Mouse (Mus musculus): ENCODE data around the gene Becn1. TPM values are rescaled to one million over a fixed set of nuclear protein-coding genes. Genes with fewer than 3 reads are reported as not detected.
A peak's percentile ranks its signal among the peaks of the same experiment; 100 is the strongest.

Gene Becn1
- polyA plus RNA-seq, 1 experiment: 64.0 TPM

- peaks cover 2% of the 10 kb centered on the region for H3K36me3 ChIP-seq (ENCODE audit: control insufficient read depth, insufficient read depth, low read length)
- TF ChIP-seq CTCF (IDR thresholded peaks at IDR 0.05; ENCODE audit: extremely low read depth, insufficient read depth, insufficient read length, insufficient replicate concordance) (no peak), POLR2A (IDR thresholded peaks at IDR 0.05; ENCODE audit: low read depth, low read length) (no peak)
- no peak overlapping the region for H3K4me3 ChIP-seq (ENCODE audit: extremely low read depth, insufficient read depth, insufficient read length)
- peaks cover 9% of the 10 kb centered on the region; the same call in 1 of the 2 replicates for H3K4me1 ChIP-seq (ENCODE audit: control insufficient read depth, insufficient read depth, insufficient read length)
- WGBS: 68% methylated on average over 7 of the region's 7 CpGs
- H3K27me3 ChIP-seq (ENCODE audit: control insufficient read depth, insufficient read depth, low read length): no peaks in the 10 kb centered on the region
- H3K27ac ChIP-seq (ENCODE audit: insufficient read depth, low read length): no peak overlapping the region
- DNase-seq (ENCODE audit: low read depth in 1 of 2, low spot score in 2 of 2): no peak
Observed at GRCm38 (mm10) chr11:101280837-101281236, 21.2 kb downstream of the Becn1 start.

- DNase-seq (ENCODE audit: low read depth in 1 of 2, low spot score in 2 of 2): no peak
- TF ChIP-seq CTCF (IDR thresholded peaks at IDR 0.05; ENCODE audit: extremely low read depth, insufficient read depth, insufficient read length, insufficient replicate concordance): no peak
- no peak for TF ChIP-seq POLR2A (IDR thresholded peaks at IDR 0.05; ENCODE audit: low read depth, low read length)
- WGBS: 57% methylated on average over 14 of the region's 14 CpGs
- H3K27me3 ChIP-seq (ENCODE audit: control insufficient read depth, insufficient read depth, low read length): no peaks in the 10 kb centered on the region
- peaks cover 2% of the 10 kb centered on the region for H3K36me3 ChIP-seq (ENCODE audit: control insufficient read depth, insufficient read depth, low read length)
- peak overlapping the region; percentile 85 for H3K4me3 ChIP-seq (ENCODE audit: extremely low read depth, insufficient read depth, insufficient read length)
- no peak overlapping the region for H3K27ac ChIP-seq (ENCODE audit: insufficient read depth, low read length)
- peaks cover 9% of the 10 kb centered on the region; the same call in 1 of the 2 replicates for H3K4me1 ChIP-seq (ENCODE audit: control insufficient read depth, insufficient read depth, insufficient read length)
Observed at GRCm38 (mm10) chr11:101279193-101279569, 22.9 kb downstream of the Becn1 start.

GRCm38 (mm10) chr11:101278223-101279192 lies 23.6 kb downstream of the Becn1 start, which contains the start of the genes Cntd1 and Coa3:
TSS of gene Cntd1 (plus strand) at chr11:101279012.
TSS of gene Coa3 (minus strand) at chr11:101279114.
- DNase-seq (ENCODE audit: low read depth in 1 of 2, low spot score in 2 of 2): peak; percentile 57 to 84
- H3K27me3 ChIP-seq (ENCODE audit: control insufficient read depth, insufficient read depth, low read length): no peaks in the 10 kb centered on the region
- peaks cover 9% of the 10 kb centered on the region; the same call in 1 of the 2 replicates for H3K4me1 ChIP-seq (ENCODE audit: control insufficient read depth, insufficient read depth, insufficient read length)
- 5% methylated on average over 45 of the region's 45 CpGs for WGBS
- TF ChIP-seq POLR2A (IDR thresholded peaks at IDR 0.05; ENCODE audit: low read depth, low read length) (peak; percentile 52), CTCF (IDR thresholded peaks at IDR 0.05; ENCODE audit: extremely low read depth, insufficient read depth, insufficient read length, insufficient replicate concordance) (no peak)
- 0 out of 2 replicates have a peak within 1 kb of the TSS, but pooled peaks have one; percentile 24 for H3K27ac ChIP-seq (ENCODE audit: insufficient read depth, low read length)
- H3K4me3 ChIP-seq (ENCODE audit: extremely low read depth, insufficient read depth, insufficient read length): peak within 1 kb of the TSS; percentile 85
- peaks cover 2% of the 10 kb centered on the region for H3K36me3 ChIP-seq (ENCODE audit: control insufficient read depth, insufficient read depth, low read length)

- 51% methylated on average over 12 of the region's 12 CpGs for WGBS
- no peak for DNase-seq (ENCODE audit: low read depth in 1 of 2, low spot score in 2 of 2)
- Histone ChIP-seq H3K27me3 (ENCODE audit: control insufficient read depth, insufficient read depth, low read length) (no peaks in the 10 kb centered on the region), H3K36me3 (ENCODE audit: control insufficient read depth, insufficient read depth, low read length) (peaks cover 2% of the 10 kb centered on the region), H3K4me1 (ENCODE audit: control insufficient read depth, insufficient read depth, insufficient read length) (peaks cover 9% of the 10 kb centered on the region; the same call in 1 of the 2 replicates), H3K4me3 (ENCODE audit: extremely low read depth, insufficient read depth, insufficient read length) (peak overlapping the region; percentile 85), H3K27ac (ENCODE audit: insufficient read depth, low read length) (no peak overlapping the region)
- no peak for TF ChIP-seq POLR2A (IDR thresholded peaks at IDR 0.05; ENCODE audit: low read depth, low read length)
- TF ChIP-seq CTCF (IDR thresholded peaks at IDR 0.05; ENCODE audit: extremely low read depth, insufficient read depth, insufficient read length, insufficient replicate concordance): no peak
Observed at GRCm38 (mm10) chr11:101277381-101278222, 24.5 kb downstream of the Becn1 start.

- Histone ChIP-seq H3K4me1 (ENCODE audit: control insufficient read depth, insufficient read depth, insufficient read length) (peaks cover 9% of the 10 kb centered on the region; the same call in 1 of the 2 replicates), H3K36me3 (ENCODE audit: control insufficient read depth, insufficient read depth, low read length) (peaks cover 2% of the 10 kb centered on the region), H3K4me3 (ENCODE audit: extremely low read depth, insufficient read depth, insufficient read length) (no peak overlapping the region), H3K27ac (ENCODE audit: insufficient read depth, low read length) (no peak overlapping the region), H3K27me3 (ENCODE audit: control insufficient read depth, insufficient read depth, low read length) (no peaks in the 10 kb centered on the region)
- TF ChIP-seq CTCF (IDR thresholded peaks at IDR 0.05; ENCODE audit: extremely low read depth, insufficient read depth, insufficient read length, insufficient replicate concordance): no peak
- TF ChIP-seq POLR2A (IDR thresholded peaks at IDR 0.05; ENCODE audit: low read depth, low read length): no peak
- 84% methylated on average over 27 of the region's 27 CpGs for WGBS
- DNase-seq (ENCODE audit: low read depth in 1 of 2, low spot score in 2 of 2): no peak
Observed at GRCm38 (mm10) chr11:101276319-101277070, 25.6 kb downstream of the Becn1 start.

- Histone ChIP-seq H3K36me3 (ENCODE audit: control insufficient read depth, insufficient read depth, low read length) (peaks cover 2% of the 10 kb centered on the region), H3K4me1 (ENCODE audit: control insufficient read depth, insufficient read depth, insufficient read length) (peaks cover 9% of the 10 kb centered on the region; the same call in 1 of the 2 replicates), H3K27me3 (ENCODE audit: control insufficient read depth, insufficient read depth, low read length) (no peaks in the 10 kb centered on the region), H3K4me3 (ENCODE audit: extremely low read depth, insufficient read depth, insufficient read length) (no peak overlapping the region), H3K27ac (ENCODE audit: insufficient read depth, low read length) (no peak overlapping the region)
- no peak for DNase-seq (ENCODE audit: low read depth in 1 of 2, low spot score in 2 of 2)
- TF ChIP-seq CTCF (IDR thresholded peaks at IDR 0.05; ENCODE audit: extremely low read depth, insufficient read depth, insufficient read length, insufficient replicate concordance): no peak
- TF ChIP-seq POLR2A (IDR thresholded peaks at IDR 0.05; ENCODE audit: low read depth, low read length): no peak
- 84% methylated on average over 4 of the region's 4 CpGs for WGBS
Observed at GRCm38 (mm10) chr11:101275309-101275708, 26.8 kb downstream of the Becn1 start.
